Mouse (Mus musculus) E14TG2a.4 (cell line): ENCODE measurements at regions not wholly inside any gene's neighbourhood (a gene's known extent, or its start where the extent isn't known, plus 50 kb on each side); places are given as distances from the start of the nearest gene placed in this dataset.

Source experiments
- CTCF ChIP-seq: conservative IDR thresholded peaks from 2 replicates; pipeline ENCODE4 v1.5.1; 2014; ENCODE audit warnings: low read length
- POU5F1 ChIP-seq: IDR thresholded peaks from 2 replicates; pipeline ENCODE4 v1.6.1; 2014; ENCODE audit warnings: low read length, borderline replicate concordance

DNA sequence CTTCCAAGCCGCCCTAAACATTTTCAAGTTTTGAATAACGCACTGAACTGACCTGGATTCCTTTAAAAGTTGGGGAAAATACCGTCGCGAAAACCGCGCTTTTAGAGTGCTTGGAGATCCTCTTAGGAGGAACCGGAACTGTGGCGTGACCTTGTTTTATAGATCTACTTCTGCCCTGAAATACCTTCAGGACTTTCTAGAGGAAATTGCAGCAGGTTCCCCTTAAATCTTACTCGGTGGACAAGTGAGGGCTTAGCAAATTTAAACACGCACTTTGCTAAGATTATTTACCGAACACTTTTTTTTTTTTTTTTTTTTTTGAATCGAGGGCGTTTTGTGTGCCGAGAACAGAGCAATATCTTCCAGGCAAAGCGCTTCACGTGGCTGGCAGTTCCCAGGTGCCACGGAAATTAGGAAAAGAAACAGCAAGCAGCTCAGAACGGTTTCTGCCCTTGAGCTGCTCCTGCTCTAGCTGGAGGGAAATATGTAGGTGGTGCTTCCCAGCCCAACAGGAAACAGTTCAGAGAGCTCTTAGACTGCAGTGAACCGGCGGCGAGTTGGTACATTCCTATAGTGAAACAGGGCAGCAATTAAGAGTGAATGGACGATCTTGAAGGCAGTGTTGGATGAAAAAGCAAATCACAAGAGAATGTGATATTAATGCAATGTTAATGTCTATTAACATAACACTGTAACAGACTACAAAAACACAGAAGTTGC lies 127.1 kb downstream of the Tmem161b start:
- no peak for TF ChIP-seq CTCF
- no peak for TF ChIP-seq POU5F1
